Mouse (Mus musculus) mammary gland, adult 2 months (tissue): Measurements from ENCODE around the gene Saxo2. TPM values are rescaled to one million over a fixed set of nuclear protein-coding genes. Genes with fewer than 3 reads are reported as not detected.

Experiments
- polyA plus RNA-seq: library from polyadenylated mRNA; depleted of rRNA; stranded (reverse); fragments of >200 nt; gene quantifications from 2 replicates; pipeline ENCODE4 v1.2.3, GENCODE M21; 2012; ENCODE audit warnings: low replicate concordance; rRNA removed

Saxo2 gene
- 1.7 and 3.6 TPM in 2 replicates for polyA plus RNA-seq

GRCm38 (mm10) chr7:82648353-82649080, at the start of gene Saxo2, which contains the start of gene Efl1:
Saxo2 (minus strand) TSS chr7:82648528.
Efl1 (plus strand) TSS chr7:82648614.

Other genes with a start within 250 kb of the Saxo2 start
- gene Efl1, start 86 bp upstream of the Saxo2 start, polyA plus RNA-seq = 2.3 and 5.8 TPM in 2 replicates
- 10.9 and 27.4 TPM in 2 replicates for gene Mex3b, start 218.8 kb upstream of the Saxo2 start, polyA plus RNA-seq